Mouse (Mus musculus): ENCODE results near the gene Zfp654. TPM values are rescaled to one million over a fixed set of nuclear protein-coding genes. Genes with fewer than 3 reads are reported as not detected.

The Zfp654 gene
- polyA plus RNA-seq, 1 experiment from 2014 or later = 9.1 TPM

Other genes with a start within 250 kb of the Zfp654 start
- gene Csnka2ip, start 249.2 kb downstream of the Zfp654 start, polyA plus RNA-seq (2016; fragmentation: Nextera tagmentation; extraction: Ambion mirVana) = not detected in 2 replicates
- gene 4930453N24Rik, start 80.5 kb downstream of the Zfp654 start, polyA plus RNA-seq (2016; fragmentation: Nextera tagmentation; extraction: Ambion mirVana) = 30.1 and 33.7 TPM in 2 replicates
- gene Cggbp1, start 344 bp upstream of the Zfp654 start, polyA plus RNA-seq (2016; fragmentation: Nextera tagmentation; extraction: Ambion mirVana) = 112 and 114 TPM in 2 replicates